Mouse (Mus musculus) Patski (cell line): ENCODE results near the gene Hgd. TPM values are rescaled to one million over a fixed set of nuclear protein-coding genes. Genes with fewer than 3 reads are reported as not detected.

ENCODE experiments used
- ATAC-seq: fragments of 100-300 bp; one replicate; pipeline ENCODE4 v1.8.0; 2021
- CTCF ChIA-PET: fragments of 350-600 bp; sonication (Branson Sonifier 250); formaldehyde crosslinking; loops from one replicate; lab custom pipeline; 2022; ENCODE audit warnings: inconsistent platforms; lab: Charles Lee
- POLR2A ChIA-PET: fragments of 350-600 bp; sonication (Branson Sonifier 250); formaldehyde crosslinking; loops from one replicate; lab custom pipeline; 2022; ENCODE audit warnings: antibody characterized with exemption, inconsistent platforms; lab: Charles Lee
- DNase-seq: peaks from one replicate; pipeline ENCODE4 v3.0.0-alpha.2; 2011; ENCODE audit warnings: low read depth, low spot score
- H3K27me3 ChIP-seq: fragments of 371-371 bp; one replicate; pipeline ENCODE4 v1.5.1; 2021
- CTCF ChIP-seq: fragments of 100-300 bp; IDR thresholded peaks from one replicate; pipeline ENCODE4 v1.5.1; 2021
- in situ Hi-C: fragments of 300-500 bp; cut with MboI; formaldehyde crosslinking; loops from 3 replicates; pipeline ENCODE4 v1.11.1; 2018; ENCODE audit warnings: low pct_unique_long_range_greater_than_20kb, mixed read lengths
- polyA plus RNA-seq: library from polyadenylated mRNA; unstranded; gene quantifications from one replicate; pipeline ENCODE4 v1.2.3, GENCODE M21; 2021

The Hgd gene
- polyA plus RNA-seq, 1 experiment from 2014 or later: 0.09 TPM

DNA sequence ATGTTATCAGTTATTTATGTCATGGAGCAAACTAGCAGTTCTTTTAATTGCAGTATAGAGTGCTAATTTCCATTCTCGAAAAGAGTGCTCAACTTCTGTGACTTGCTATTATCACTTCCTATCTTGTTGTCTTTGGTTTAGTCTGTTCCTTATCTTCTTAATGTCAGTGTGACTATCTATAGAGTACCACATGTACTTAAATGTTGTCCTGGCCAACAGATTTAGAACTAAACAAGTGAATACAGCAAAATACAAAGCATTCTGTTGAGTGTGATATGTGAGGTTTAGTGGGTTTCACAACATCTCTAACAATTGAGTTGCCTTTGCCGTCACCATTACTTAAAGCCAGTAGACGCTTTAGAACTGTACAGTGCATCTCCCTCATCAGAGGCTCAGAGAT lies 27.1 kb upstream of the Hgd start:
- ATAC-seq (no peak), DNase-seq (no peak)
- TF ChIP-seq CTCF: no peak
- ChIA-PET CTCF (no interaction called here), POLR2A (interaction anchor here (0.5 kb wide), 1 partner anchor 27 kb away, joined by 5 read pairs; no protein-coding TSS in a partner anchor)
- H3K27me3 ChIP-seq: no peaks in the 10 kb centered on the region
- in situ Hi-C loops: no loop called here

DNA sequence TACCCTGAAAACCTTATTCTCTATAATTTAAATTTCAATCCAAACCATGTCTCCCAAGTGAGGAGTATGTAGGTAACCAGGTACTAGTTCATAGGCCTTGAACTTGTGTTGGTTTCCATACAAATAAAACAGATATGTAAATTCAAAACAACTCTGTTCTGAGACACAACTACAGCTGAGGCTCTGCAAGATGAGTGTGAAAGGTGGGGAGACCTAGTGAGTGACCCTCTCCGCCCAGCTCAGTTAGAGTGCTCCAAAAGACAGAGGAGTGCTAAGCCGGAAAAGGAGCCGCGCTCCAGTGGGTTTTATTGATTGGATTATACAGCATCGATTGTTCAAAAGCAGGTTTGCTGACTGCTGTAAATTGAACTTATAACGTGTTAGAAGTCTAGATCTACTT lies 17.5 kb upstream of the Hgd start:
- H3K27me3 ChIP-seq: no peaks in the 10 kb centered on the region
- no peak for TF ChIP-seq CTCF
- ChIA-PET POLR2A (no interaction called here), CTCF (interaction anchor here (1.4 kb wide), 1 partner anchor 9 kb away, joined by 4 read pairs; no protein-coding TSS in a partner anchor)
- in situ Hi-C loops: no loop called here
- DNase-seq: no peak
- ATAC-seq: no peak

- TF ChIP-seq CTCF: no peak
- in situ Hi-C loops: no loop called here
- CTCF ChIA-PET: interaction anchor here (1.4 to 2.5 kb wide), 3 partner anchors 8 to 15 kb away, joined by 3 to 5 read pairs (median 4); no protein-coding TSS in a partner anchor
Observed at GRCm38 (mm10) chr16:37562961-37563360, 17.0 kb upstream of the Hgd start.

GRCm38 (mm10) chr16:37565117-37565516 lies 14.8 kb upstream of the Hgd start:
- ATAC-seq: no peak
- H3K27me3 ChIP-seq: no peaks in the 10 kb centered on the region
- TF ChIP-seq CTCF: no peak
- in situ Hi-C loops: no loop called here
- ChIA-PET CTCF (interaction anchor here (2.5 kb wide), 1 partner anchor 18 kb away, joined by 5 read pairs; no protein-coding TSS in a partner anchor), POLR2A (no interaction called here)
- no peak for DNase-seq

More at GRCm38 (mm10) chr16:37562961-37563360, 17.0 kb upstream of the Hgd start:
- no peaks in the 10 kb centered on the region for H3K27me3 ChIP-seq
- no peak for ATAC-seq
- no peak for DNase-seq
- POLR2A ChIA-PET: no interaction called here

- no peak for TF ChIP-seq CTCF
- ChIA-PET CTCF (no interaction called here), POLR2A (no interaction called here)
- in situ Hi-C loops: no loop called here
- no peaks in the 10 kb centered on the region for H3K27me3 ChIP-seq
- ATAC-seq (no peak), DNase-seq (no peak)
Observed at GRCm38 (mm10) chr16:37566107-37566506, 13.8 kb upstream of the Hgd start.

DNA sequence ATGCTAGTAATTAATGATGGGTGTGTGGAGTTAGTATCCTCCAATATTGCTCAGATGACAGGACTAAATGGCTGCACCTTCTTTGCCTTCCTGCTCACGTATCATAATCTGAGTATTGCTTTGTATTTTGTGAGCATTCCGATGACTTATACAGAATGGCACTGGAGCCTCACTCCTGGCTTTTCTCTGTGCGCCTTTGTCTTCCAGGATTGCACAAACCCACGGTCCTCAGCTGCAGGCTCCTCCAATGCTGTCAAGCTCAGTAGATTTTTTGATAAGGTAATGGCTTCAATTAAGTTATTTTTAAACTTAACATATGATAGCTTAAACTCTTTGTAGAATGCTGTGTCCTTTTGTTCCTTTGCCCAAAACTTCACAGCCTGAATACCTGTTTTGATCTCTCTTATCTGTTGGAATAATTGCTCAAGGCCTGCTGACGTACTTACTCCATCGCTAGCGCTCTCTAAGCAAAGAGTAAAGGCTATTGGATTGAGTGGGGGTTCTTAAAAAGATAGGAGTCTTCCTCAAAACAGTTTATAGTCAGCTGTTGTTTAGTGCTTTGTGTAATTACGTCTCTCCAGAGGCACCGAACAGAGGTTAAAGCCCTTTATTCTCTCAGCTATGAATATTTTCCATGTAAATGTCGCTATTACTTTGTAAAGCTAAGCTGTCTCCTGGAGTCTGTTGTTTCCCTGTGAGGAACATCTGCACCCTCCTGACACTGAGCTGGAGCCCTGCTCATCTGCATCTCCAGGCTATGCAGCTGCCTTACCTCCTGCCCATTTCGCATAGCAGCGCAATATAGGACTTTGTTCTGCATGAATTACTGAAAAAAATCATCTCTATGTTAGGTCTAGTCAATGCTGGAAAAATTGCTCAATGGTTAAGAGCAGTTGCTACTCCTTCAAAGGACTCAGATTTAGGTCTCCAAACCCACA lies 12.6 kb upstream of the Hgd start:
- H3K27me3 ChIP-seq: no peaks in the 10 kb centered on the region
- in situ Hi-C loops: no loop called here
- ChIA-PET CTCF (interaction anchor here (1.5 kb wide), 1 partner anchor 12 kb away, joined by 4 read pairs; no protein-coding TSS in a partner anchor), POLR2A (interaction anchor here (1.4 kb wide), 1 partner anchor 16 kb away, joined by 3 read pairs; no protein-coding TSS in a partner anchor)
- ATAC-seq: no peak
- no peak for DNase-seq
- TF ChIP-seq CTCF: no peak

DNA sequence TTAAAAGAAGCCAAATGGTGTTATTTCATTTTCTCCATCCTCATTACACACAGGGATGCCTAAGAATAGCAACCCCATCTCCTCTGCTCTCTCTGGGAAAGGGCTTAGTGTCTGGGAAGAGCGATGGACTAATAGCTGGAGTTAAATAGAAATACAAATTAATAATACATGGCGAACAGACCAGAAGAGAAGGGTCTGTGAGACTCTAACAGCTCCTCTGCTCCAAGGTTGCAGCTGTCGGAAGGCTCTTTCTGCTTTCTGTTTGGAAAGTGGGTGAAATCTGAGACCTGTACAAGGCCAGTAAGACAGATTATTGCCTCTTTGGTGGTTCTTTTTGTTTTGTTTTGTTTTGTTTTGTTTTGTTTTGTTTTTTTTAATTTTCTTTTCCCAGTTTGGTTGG lies 8.4 kb upstream of the Hgd start:
- no peak for DNase-seq
- H3K27me3 ChIP-seq: no peaks in the 10 kb centered on the region
- no peak for TF ChIP-seq CTCF
- in situ Hi-C loops: no loop called here
- ChIA-PET CTCF (interaction anchor here (1.7 kb wide), 1 partner anchor 9 kb away, joined by 4 read pairs; no protein-coding TSS in a partner anchor), POLR2A (interaction anchor here (1.2 kb wide), 1 partner anchor 13 kb away, joined by 4 read pairs; no protein-coding TSS in a partner anchor)
- ATAC-seq: no peak

DNA sequence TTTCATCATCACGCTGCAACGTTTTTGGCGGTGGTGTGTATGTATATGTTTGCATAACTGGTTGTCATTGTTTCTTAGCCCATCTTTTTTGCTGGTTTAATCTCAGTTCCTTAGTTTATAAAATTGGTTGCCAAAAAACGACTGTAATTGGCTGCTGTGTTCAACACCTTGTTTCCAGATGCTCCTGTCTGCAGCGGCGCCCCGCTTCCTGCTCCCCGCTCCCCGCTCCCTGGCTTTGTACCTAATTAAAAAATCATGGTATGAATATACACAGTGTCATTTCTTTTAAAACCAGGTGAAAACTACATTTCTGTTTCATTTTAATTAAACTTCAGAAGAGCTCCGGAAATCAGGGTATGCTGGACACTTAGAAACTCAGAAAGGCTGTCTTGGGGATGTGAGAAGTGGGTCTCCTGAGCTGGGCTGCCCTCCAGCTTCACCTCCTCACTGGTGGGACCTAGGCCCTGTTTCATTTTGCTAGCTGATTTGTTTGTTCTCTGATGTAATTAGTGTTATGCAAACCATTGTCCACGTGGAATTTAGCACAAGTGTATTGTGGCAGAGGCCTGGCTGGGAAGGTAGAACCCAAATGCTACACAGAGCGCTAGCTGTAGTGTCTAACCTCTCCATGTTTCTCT lies 7.7 kb upstream of the Hgd start:
- POLR2A ChIA-PET: interaction anchor here (1.2 kb wide), 1 partner anchor 12 kb away, joined by 4 read pairs; no protein-coding TSS in a partner anchor
- H3K27me3 ChIP-seq: no peaks in the 10 kb centered on the region
- CTCF ChIA-PET: interaction anchor here (1.7 kb wide), 1 partner anchor 10 kb away, joined by 4 read pairs; no protein-coding TSS in a partner anchor
- no peak for TF ChIP-seq CTCF
- in situ Hi-C loops: no loop called here
- ATAC-seq (no peak), DNase-seq (no peak)

GRCm38 (mm10) chr16:37573061-37573460 lies 6.9 kb upstream of the Hgd start:
- in situ Hi-C loops: no loop called here
- no peaks in the 10 kb centered on the region for H3K27me3 ChIP-seq
- DNase-seq: no peak
- ATAC-seq: no peak
- TF ChIP-seq CTCF: peak; percentile 29
- ChIA-PET POLR2A (interaction anchor here (0.7 kb wide), 1 partner anchor 30 kb away, joined by 3 read pairs; no protein-coding TSS in a partner anchor), CTCF (no interaction called here)

- ATAC-seq (no peak), DNase-seq (no peak)
- H3K27me3 ChIP-seq: no peaks in the 10 kb centered on the region
- no peak for TF ChIP-seq CTCF
- CTCF ChIA-PET: no interaction called here
- POLR2A ChIA-PET: no interaction called here
- in situ Hi-C loops: no loop called here
Observed at GRCm38 (mm10) chr16:37575325-37575724, 4.6 kb upstream of the Hgd start.
